Mouse (Mus musculus) myocyte (in vitro differentiated cells): Measurements from ENCODE around the gene Tjp1. TPM values are rescaled to one million over a fixed set of nuclear protein-coding genes. Genes with fewer than 3 reads are reported as not detected.
A peak's percentile ranks its signal among the peaks of the same experiment; 100 is the strongest.

Experiments used
- H3K27me3 ChIP-seq: one replicate; pipeline ENCODE4 v1.6.1; 2011; ENCODE audit not compliant: control insufficient read depth, insufficient read depth, insufficient read length
- H3K36me3 ChIP-seq: one replicate; pipeline ENCODE4 v1.6.1; 2011; ENCODE audit not compliant: control insufficient read depth, insufficient read depth
- H3K4me2 ChIP-seq: one replicate; pipeline ENCODE4 v1.6.1; 2011; ENCODE audit warnings: low read depth, control low read depth
- H3K4me3 ChIP-seq: one replicate; pipeline ENCODE4 v1.5.1; 2011; ENCODE audit warnings: mild to moderate bottlenecking, control low read depth, moderate library complexity
- H3K79me2 ChIP-seq: one replicate; pipeline ENCODE4 v1.6.1; 2011; ENCODE audit not compliant: control insufficient read depth, insufficient read depth
- H3ac ChIP-seq: one replicate; pipeline ENCODE4 v1.6.1; 2011; ENCODE audit not compliant: control insufficient read depth, insufficient read length
- CEBPB ChIP-seq: IDR thresholded peaks from 2 replicates; pipeline ENCODE4 v1.6.1; 2011; ENCODE audit warnings: mild to moderate bottlenecking, moderate library complexity; ENCODE audit not compliant: poor library complexity, insufficient read depth, severe bottlenecking
- E2F4 ChIP-seq: IDR thresholded peaks from one replicate; pipeline ENCODE4 v1.6.1; 2011; ENCODE audit warnings: mild to moderate bottlenecking, control low read depth, moderate library complexity; ENCODE audit not compliant: insufficient read depth
- MAX ChIP-seq: IDR thresholded peaks from one replicate; pipeline ENCODE4 v1.6.1; 2011; ENCODE audit warnings: low read depth, mild to moderate bottlenecking, control low read depth
- MYOD1 ChIP-seq, 3 experiments: IDR thresholded peaks; one replicate each; pipeline ENCODE4 v1.6.1; 2011; ENCODE audit warnings: control low read depth in 2 of 3, low read depth in 2 of 3, mild to moderate bottlenecking in 2 of 3, moderate library complexity in 1 of 3; ENCODE audit not compliant: insufficient read length in 2 of 3, control insufficient read depth in 1 of 3
- MYOG ChIP-seq, 3 experiments: IDR thresholded peaks; one replicate each; pipeline ENCODE4 v1.6.1; 2011; ENCODE audit warnings: control low read depth in 2 of 3, low read depth in 2 of 3, mild to moderate bottlenecking in 2 of 3; ENCODE audit not compliant: insufficient read length in 2 of 3, control insufficient read depth in 1 of 3, insufficient read depth in 1 of 3
- POLR2A ChIP-seq: IDR thresholded peaks from one replicate; pipeline ENCODE4 v1.6.1; 2011; ENCODE audit warnings: low read depth, mild to moderate bottlenecking, control low read depth, moderate library complexity; ENCODE audit not compliant: insufficient read length
- POLR2AphosphoS2 ChIP-seq: IDR thresholded peaks from one replicate; pipeline ENCODE4 v1.6.1; 2011; ENCODE audit warnings: low read depth, control low read depth; ENCODE audit not compliant: insufficient read length
- REST ChIP-seq: IDR thresholded peaks from one replicate; pipeline ENCODE4 v1.6.1; 2011; ENCODE audit warnings: mild to moderate bottlenecking, control low read depth, moderate library complexity; ENCODE audit not compliant: insufficient read depth, insufficient read length
- SRF ChIP-seq: IDR thresholded peaks from one replicate; pipeline ENCODE4 v1.6.1; 2011; ENCODE audit warnings: low read depth; ENCODE audit not compliant: control insufficient read depth, insufficient read length
- TCF12 ChIP-seq: IDR thresholded peaks from one replicate; pipeline ENCODE4 v1.6.1; 2011; ENCODE audit warnings: mild to moderate bottlenecking, control low read depth; ENCODE audit not compliant: poor library complexity, insufficient read depth, severe bottlenecking
- TCF3 ChIP-seq: IDR thresholded peaks from one replicate; pipeline ENCODE4 v1.6.1; 2011; ENCODE audit warnings: low read depth, control low read depth; ENCODE audit not compliant: insufficient read length
- USF1 ChIP-seq: IDR thresholded peaks from one replicate; pipeline ENCODE4 v1.6.1; 2011; ENCODE audit warnings: low read depth, mild to moderate bottlenecking, control low read depth, moderate library complexity
- polyA plus RNA-seq: library from polyadenylated mRNA; unstranded; fragments of >200 nt; fragmentation: generic; extraction: Trizol; gene quantifications from one replicate; pipeline ENCODE4 v1.2.1, GENCODE M21; 2012; ENCODE audit warnings: missing spikeins

Tjp1 gene
- polyA plus RNA-seq, 1 experiment: 24.3 TPM

DNA sequence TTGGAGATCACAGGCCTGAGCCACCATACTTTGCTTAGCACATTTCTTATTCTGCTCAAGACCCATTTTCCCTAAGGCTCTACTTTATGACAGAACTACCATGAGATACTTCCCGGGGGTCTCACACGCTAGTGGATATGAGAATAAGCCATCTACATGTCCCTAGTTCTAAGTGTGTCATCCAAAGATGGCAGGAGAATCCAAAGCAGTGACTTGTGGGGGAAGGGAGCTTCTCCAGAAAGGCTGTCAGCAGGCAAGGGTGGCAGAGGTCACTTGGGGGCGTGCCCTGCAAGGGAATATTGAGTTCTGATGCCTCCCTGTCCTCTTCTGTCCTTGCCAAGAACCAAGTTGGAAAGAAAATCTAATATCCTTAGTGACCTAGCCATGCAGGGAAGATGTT is 150.1 kb downstream of the Tjp1 start:
- Histone ChIP-seq H3ac (no peak overlapping the region), H3K27me3 (no peaks in the 10 kb centered on the region), H3K4me3 (no peak overlapping the region), H3K79me2 (no peaks in the 10 kb centered on the region), H3K36me3 (no peaks in the 10 kb centered on the region), H3K4me2 (no peak overlapping the region)
- no peak for TF ChIP-seq REST
- no peak for TF ChIP-seq POLR2AphosphoS2
- TF ChIP-seq USF1: no peak
- TF ChIP-seq TCF3: no peak
- no peak for TF ChIP-seq E2F4
- no peak for TF ChIP-seq MYOG (IDR thresholded peaks at IDR 0.05; ENCODE audit: control insufficient read depth in 1 of 3, insufficient read depth in 1 of 3, insufficient read length in 2 of 3, low read depth in 2 of 3)
- no peak for TF ChIP-seq POLR2A
- TF ChIP-seq MAX: no peak

GRCm38 (mm10) chr7:65375621-65376020 is 152.0 kb downstream of the Tjp1 start:
- H3K27me3 ChIP-seq: no peaks in the 10 kb centered on the region
- no peak overlapping the region for H3K4me3 ChIP-seq
- H3K4me2 ChIP-seq: no peak overlapping the region
- H3K36me3 ChIP-seq: no peaks in the 10 kb centered on the region
- H3ac ChIP-seq: no peak overlapping the region
- TF ChIP-seq MAX (no peak), E2F4 (no peak), CEBPB (0 out of 2 replicates have a peak, but pooled peaks have one; percentile 44)
- H3K79me2 ChIP-seq: no peaks in the 10 kb centered on the region

DNA sequence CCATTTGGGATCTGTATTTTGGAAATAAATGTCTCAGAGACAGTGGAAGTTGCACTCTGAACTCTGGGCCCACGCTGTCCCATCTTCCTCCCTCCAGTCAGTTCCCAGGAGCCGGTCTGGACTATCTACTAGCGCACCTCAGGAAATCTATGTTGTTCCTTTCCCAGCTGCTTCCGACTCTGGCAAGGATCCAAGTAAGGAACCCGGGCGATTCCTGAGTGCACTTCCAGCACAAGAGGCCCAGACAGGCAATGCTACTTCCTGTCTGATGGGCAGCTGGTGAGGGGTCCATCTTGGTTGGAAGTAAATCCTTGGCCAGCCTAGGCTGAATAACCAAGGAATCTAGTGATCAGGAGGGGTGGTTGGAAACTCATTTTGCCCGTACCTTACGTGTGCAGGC is 152.4 kb downstream of the Tjp1 start:
- H3K4me3 ChIP-seq: no peak overlapping the region
- no peak overlapping the region for H3K4me2 ChIP-seq
- TF ChIP-seq MYOG (IDR thresholded peaks at IDR 0.05; ENCODE audit: control insufficient read depth in 1 of 3, insufficient read depth in 1 of 3, insufficient read length in 2 of 3, low read depth in 2 of 3): no peak
- TF ChIP-seq MAX: no peak
- TF ChIP-seq TCF12: no peak
- no peak for TF ChIP-seq REST
- TF ChIP-seq MYOD1 (IDR thresholded peaks at IDR 0.05; ENCODE audit: control insufficient read depth in 1 of 3, insufficient read length in 2 of 3, low read depth in 2 of 3): no peak

DNA sequence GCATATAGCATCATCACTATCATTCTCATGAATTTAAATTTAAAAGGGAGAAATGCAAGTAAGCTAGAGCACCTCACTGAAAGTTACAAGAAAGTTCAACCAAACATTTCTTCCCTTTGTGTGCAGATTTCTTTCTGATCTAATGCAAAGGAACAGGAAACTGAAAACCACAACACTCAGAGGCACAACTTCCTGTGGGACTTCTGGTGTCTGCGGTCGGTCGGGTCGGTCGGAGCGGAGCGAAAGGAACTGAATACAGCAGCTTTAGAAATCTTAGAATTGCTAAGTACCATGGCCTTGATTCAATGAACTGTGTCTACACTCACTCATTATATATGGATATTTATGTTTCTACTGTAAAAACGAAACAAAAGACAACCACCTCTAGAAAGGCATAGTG is 154.2 kb downstream of the Tjp1 start:
- Histone ChIP-seq H3K79me2 (peaks cover 20% of the 10 kb centered on the region), H3K4me3 (no peak overlapping the region), H3K27me3 (no peaks in the 10 kb centered on the region), H3K36me3 (no peaks in the 10 kb centered on the region), H3K4me2 (no peak overlapping the region), H3ac (no peak overlapping the region)
- no peak for TF ChIP-seq USF1
- no peak for TF ChIP-seq E2F4
- no peak for TF ChIP-seq POLR2AphosphoS2
- TF ChIP-seq CEBPB: no peak
- no peak for TF ChIP-seq MYOD1 (IDR thresholded peaks at IDR 0.05; ENCODE audit: control insufficient read depth in 1 of 3, insufficient read length in 2 of 3, low read depth in 2 of 3)
- TF ChIP-seq TCF12: no peak
- no peak for TF ChIP-seq SRF

More for the DNA sequence above, 152.4 kb downstream of the Tjp1 start:
- peaks cover 2% of the 10 kb centered on the region for H3K79me2 ChIP-seq
- no peaks in the 10 kb centered on the region for H3K27me3 ChIP-seq
- no peak overlapping the region for H3ac ChIP-seq
- no peaks in the 10 kb centered on the region for H3K36me3 ChIP-seq

- Histone ChIP-seq H3K79me2 (peaks cover 36% of the 10 kb centered on the region), H3K36me3 (no peaks in the 10 kb centered on the region), H3ac (no peak overlapping the region), H3K27me3 (no peaks in the 10 kb centered on the region), H3K4me3 (peak overlapping the region; percentile 37), H3K4me2 (peak overlapping the region; percentile 94)
- no peak for TF ChIP-seq MYOD1 (IDR thresholded peaks at IDR 0.05; ENCODE audit: control insufficient read depth in 1 of 3, insufficient read length in 2 of 3, low read depth in 2 of 3)
- TF ChIP-seq MYOG (IDR thresholded peaks at IDR 0.05; ENCODE audit: control insufficient read depth in 1 of 3, insufficient read depth in 1 of 3, insufficient read length in 2 of 3, low read depth in 2 of 3): no peak
- no peak for TF ChIP-seq POLR2AphosphoS2
- no peak for TF ChIP-seq REST
- TF ChIP-seq CEBPB: no peak
- TF ChIP-seq TCF3: no peak
- TF ChIP-seq POLR2A: no peak
- no peak for TF ChIP-seq SRF
- TF ChIP-seq E2F4: no peak
- TF ChIP-seq TCF12: no peak
- no peak for TF ChIP-seq USF1
- TF ChIP-seq MAX: no peak
Observed at GRCm38 (mm10) chr7:65371765-65372164, 155.8 kb downstream of the Tjp1 start.
